In genomic region chr4:131997476-131997875, GRCm38 (mm10) we compare ENCODE assay signal across 14 mouse cellular contexts.
A peak's percentile ranks its signal among the peaks of the same experiment; 100 is the strongest.
DNase-seq lines count a peak whose midpoint lies in the region; ATAC-seq lines count a peak whose summit lies in the region.
"Had no signal": no experiment of that assay in that cellular context is flagged by ENCODE, and none has a peak within 500 bp of the region (broad histone marks: within the 10 kb centered on the region; RNA-seq: fewer than 3 reads in every experiment).

No protein-coding gene starts in this region.

- DNase-seq in frontal cortex, postnatal 10 days (ENCODE audit: low spot score in 2 of 2) = no peak
- peak; percentile 9 to 16 for DNase-seq in layer of hippocampus, adult 8-10 months (ENCODE audit: low spot score in 2 of 2)
- DNase-seq in layer of hippocampus, adult 9-10 months (ENCODE audit: low spot score) = no peak
- peak; percentile 52 for DNase-seq in right cerebral cortex, postnatal 25 days
- no peak for DNase-seq in urinary bladder, postnatal 10 days (ENCODE audit: low spot score)
- DNase-seq: gastrocnemius, postnatal 10 days; thymus, adult 2 months had no signal

- WGBS in heart, embryonic 16.5 days = 71% methylated on average over 5 of the region's 5 CpGs

- H3K27ac ChIP-seq in heart, embryonic 16.5 days (ENCODE audit: low read length) = peak overlapping the region; percentile 53
- H3K27ac ChIP-seq: embryonic facial prominence, embryonic 13.5 days; forebrain, embryonic 13.5 days; hindbrain, embryonic 10.5 days; intestine, embryonic 15.5 days; lung, embryonic 15.5 days had no signal

- H3K27me3 ChIP-seq in heart, embryonic 16.5 days (ENCODE audit: control insufficient read depth, insufficient read depth, low read length) = no peaks in the 10 kb centered on the region
- H3K27me3 ChIP-seq: embryonic facial prominence, embryonic 13.5 days; forebrain, embryonic 13.5 days; intestine, embryonic 15.5 days; lung, embryonic 15.5 days had no signal

- H3K4me3 ChIP-seq in heart, embryonic 16.5 days (ENCODE audit: low read length) = no peak overlapping the region
- H3K4me3 ChIP-seq: embryonic facial prominence, embryonic 13.5 days; forebrain, embryonic 13.5 days; hindbrain, embryonic 10.5 days; intestine, embryonic 15.5 days; lung, embryonic 15.5 days had no signal

- H3K9ac ChIP-seq in heart, embryonic 16.5 days (ENCODE audit: low read length) = no peak overlapping the region
- H3K9ac ChIP-seq: embryonic facial prominence, embryonic 13.5 days; forebrain, embryonic 13.5 days; intestine, embryonic 15.5 days; lung, embryonic 15.5 days had no signal

- ATAC-seq in frontal cortex, adult (ENCODE audit: low TSS enrichment) = peak; percentile 95
- ATAC-seq in heart, embryonic 16.5 days (replicated peaks; ENCODE audit: extremely low read depth, insufficient read depth, low FRiP score) = no peak
- ATAC-seq: forebrain, embryonic 13.5 days; intestine, embryonic 15.5 days had no signal

- H3K4me1 ChIP-seq in heart, embryonic 16.5 days (ENCODE audit: control insufficient read depth, insufficient read depth, low read length) = no peaks in the 10 kb centered on the region
- H3K4me1 ChIP-seq: embryonic facial prominence, embryonic 13.5 days; forebrain, embryonic 13.5 days; hindbrain, embryonic 10.5 days; intestine, embryonic 15.5 days; lung, embryonic 15.5 days had no signal

- no peaks in the 10 kb centered on the region for H3K9me3 ChIP-seq in heart, embryonic 16.5 days (replicated peaks; ENCODE audit: control insufficient read depth, low read length)
- H3K9me3 ChIP-seq: embryonic facial prominence, embryonic 13.5 days; forebrain, embryonic 13.5 days; hindbrain, embryonic 10.5 days; intestine, embryonic 15.5 days; lung, embryonic 15.5 days had no signal

- H3K4me2 ChIP-seq in heart, embryonic 16.5 days (ENCODE audit: low read depth, low read length) = peak overlapping the region; percentile 10; the same call in 1 of the 2 replicates
- H3K4me2 ChIP-seq: embryonic facial prominence, embryonic 13.5 days; forebrain, embryonic 13.5 days; intestine, embryonic 15.5 days; lung, embryonic 15.5 days had no signal

- H3K36me3 ChIP-seq in heart, embryonic 16.5 days (ENCODE audit: control insufficient read depth, insufficient read depth) = peaks cover 5% of the 10 kb centered on the region; the same call in 1 of the 2 replicates

Comparison
In these comparisons a context has a peak if more than half of its experiments do, and no peak if none do; other contexts are left out.
1. DNase-seq: peak in layer of hippocampus, adult 8-10 months (2 of 2) and right cerebral cortex, postnatal 25 days (single experiment); none in frontal cortex, postnatal 10 days (0 of 2), layer of hippocampus, adult 9-10 months (single experiment) and urinary bladder, postnatal 10 days (single experiment).